Mouse (Mus musculus) bone marrow, adult 2 months (tissue): ENCODE measurements at regions not wholly inside any gene's neighbourhood (a gene's known extent, or its start where the extent isn't known, plus 50 kb on each side); places are given as distances from the start of the nearest gene placed in this dataset.

ENCODE experiments used
- CTCF ChIP-seq: fragments of 200-500 bp; IDR thresholded peaks from 2 replicates; pipeline ENCODE4 v1.5.1; 2011; ENCODE audit warnings: low read length, control low read depth; ENCODE audit not compliant: control insufficient read depth, insufficient read depth
- POLR2A ChIP-seq: fragments of 200-500 bp; IDR thresholded peaks from 2 replicates; pipeline ENCODE4 v1.6.1; 2011; ENCODE audit warnings: low read depth, mild to moderate bottlenecking, control low read depth, low read length, borderline replicate concordance; ENCODE audit not compliant: control insufficient read depth

GRCm38 (mm10) chr19:26994586-26995352 lies 109.1 kb downstream of the Gm815 start:
- TF ChIP-seq CTCF (no peak), POLR2A (no peak)
